Mouse (Mus musculus): ENCODE measurements around the gene Gpr87. TPM values are rescaled to one million over a fixed set of nuclear protein-coding genes. Genes with fewer than 3 reads are reported as not detected.
"Not testable (repeated sequence)": the region's sequence is repeated elsewhere in the genome, so short reads cannot be mapped to it uniquely, and the experiment has no call there.

Gene Gpr87
- polyA plus RNA-seq, 1 experiment from 2014 or later = not detected

DNA sequence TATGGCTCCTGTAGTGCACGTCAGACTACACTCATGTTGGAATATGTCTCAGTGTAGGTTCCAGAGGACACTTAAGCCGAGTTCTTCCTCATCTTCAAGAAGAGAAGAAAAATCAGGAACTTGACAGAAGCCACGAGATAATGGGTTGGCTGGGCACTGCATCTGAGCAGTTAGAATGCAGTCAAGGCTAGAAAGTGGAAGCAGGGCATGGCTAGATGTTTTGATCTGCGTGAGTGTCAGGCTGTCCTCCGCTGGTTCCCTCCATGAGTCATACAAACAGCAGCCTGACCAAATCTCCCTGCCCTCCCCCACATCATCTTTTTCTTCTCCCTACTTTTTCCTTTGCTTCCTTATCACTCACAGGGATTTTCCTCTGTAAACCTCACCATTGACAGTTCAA is 41.5 kb downstream of the Gpr87 start, which contains the start of gene P2ry14:
Gene P2ry14 (minus strand): TSS at position 195 of the 400 bp plus-strand sequence.
- 89% methylated on average over 5 of the region's 5 CpGs for WGBS
- ATAC-seq = no peak
- no peaks in the 10 kb centered on the region for H3K27me3 ChIP-seq (replicated peaks; ENCODE audit: control insufficient read depth, insufficient read depth, low read length)
- H3K4me2 ChIP-seq (ENCODE audit: low read length) = no peak within 1 kb of the TSS
- H3K4me3 ChIP-seq (replicated peaks; ENCODE audit: low read length) = no peak within 1 kb of the TSS
- H3K9ac ChIP-seq (replicated peaks; ENCODE audit: low read depth, low read length) = no peak within 1 kb of the TSS
- H3K36me3 ChIP-seq (ENCODE audit: control insufficient read depth, insufficient read depth) = no peaks in the 10 kb centered on the region
- H3K9me3 ChIP-seq (ENCODE audit: control insufficient read depth, low read length) = no peaks in the 10 kb centered on the region
- no peaks in the 10 kb centered on the region for H3K4me1 ChIP-seq (replicated peaks; ENCODE audit: control insufficient read depth, insufficient read depth, low read length)
- no peak within 1 kb of the TSS for H3K27ac ChIP-seq (ENCODE audit: low read length)

- no peaks in the 10 kb centered on the region for H3K27me3 ChIP-seq (replicated peaks; ENCODE audit: control insufficient read depth, insufficient read depth, low read length)
Measured at GRCm38 (mm10) chr3:59150624-59151023, 44.3 kb downstream of the Gpr87 start.

DNA sequence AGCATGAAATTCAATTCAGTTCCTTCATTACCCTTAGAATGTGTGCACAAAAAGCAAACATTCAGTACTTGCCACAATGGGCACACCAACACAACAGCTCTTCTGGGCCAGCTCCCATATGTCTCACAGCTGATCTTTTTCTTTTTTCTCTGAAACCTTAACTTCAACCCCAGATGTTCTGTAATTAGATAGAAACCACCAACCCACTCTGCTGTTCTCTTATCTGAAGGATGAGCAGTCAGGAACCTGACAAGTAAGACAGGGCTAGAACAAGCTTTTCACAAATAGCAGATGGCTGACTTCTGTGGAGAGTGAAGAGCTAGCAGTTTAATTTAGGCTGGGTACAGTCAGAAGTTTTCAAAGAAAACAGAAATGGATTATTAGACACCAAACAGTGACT is 45.3 kb downstream of the Gpr87 start:
- H3K4me3 ChIP-seq (replicated peaks; ENCODE audit: low read length) = no peak overlapping the region
- H3K9ac ChIP-seq (replicated peaks; ENCODE audit: low read depth, low read length) = no peak overlapping the region
- no peak overlapping the region for H3K27ac ChIP-seq (ENCODE audit: low read length)
- no peaks in the 10 kb centered on the region for H3K9me3 ChIP-seq (ENCODE audit: control insufficient read depth, low read length)
- no peaks in the 10 kb centered on the region for H3K4me1 ChIP-seq (replicated peaks; ENCODE audit: control insufficient read depth, insufficient read depth, low read length)
- H3K27me3 ChIP-seq (replicated peaks; ENCODE audit: control insufficient read depth, insufficient read depth, low read length) = no peaks in the 10 kb centered on the region
- H3K4me2 ChIP-seq (ENCODE audit: low read length) = no peak overlapping the region
- no peak for ATAC-seq
- H3K36me3 ChIP-seq (ENCODE audit: control insufficient read depth, insufficient read depth) = no peaks in the 10 kb centered on the region

More at GRCm38 (mm10) chr3:59150624-59151023, 44.3 kb downstream of the Gpr87 start:
- no peaks in the 10 kb centered on the region for H3K36me3 ChIP-seq (ENCODE audit: control insufficient read depth, insufficient read depth)
- H3K9me3 ChIP-seq (ENCODE audit: control insufficient read depth, low read length) = no peaks in the 10 kb centered on the region
- ATAC-seq = no peak
- no peak overlapping the region for H3K4me3 ChIP-seq (replicated peaks; ENCODE audit: low read length)
- no peak overlapping the region for H3K9ac ChIP-seq (replicated peaks; ENCODE audit: low read depth, low read length)
- no peak overlapping the region for H3K27ac ChIP-seq (ENCODE audit: low read length)
- no peaks in the 10 kb centered on the region for H3K4me1 ChIP-seq (replicated peaks; ENCODE audit: control insufficient read depth, insufficient read depth, low read length)
- H3K4me2 ChIP-seq (ENCODE audit: low read length) = no peak overlapping the region
- 97% methylated on average over 2 of the region's 2 CpGs for WGBS

DNA sequence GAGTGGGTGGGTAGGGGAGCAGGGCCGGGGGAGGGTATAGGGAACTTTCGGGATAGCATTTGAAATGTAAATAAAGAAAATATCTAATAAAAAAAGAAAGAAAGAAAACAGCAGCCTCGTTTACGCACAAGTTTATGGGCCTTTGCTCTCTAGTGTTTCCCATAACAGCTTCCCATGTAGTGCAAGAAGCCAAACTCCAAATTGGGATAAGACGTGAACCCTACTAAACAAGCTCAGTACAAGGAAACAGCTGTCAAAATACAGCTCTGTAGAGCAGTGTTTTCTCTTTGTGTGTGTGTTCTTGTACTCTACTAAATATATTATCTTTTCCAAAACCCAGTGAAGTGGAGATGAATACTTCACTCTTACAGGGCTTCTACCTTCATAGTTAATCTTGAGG is 49.7 kb downstream of the Gpr87 start:
- Histone ChIP-seq H3K27ac (ENCODE audit: low read length) (no peak overlapping the region), H3K36me3 (ENCODE audit: control insufficient read depth, insufficient read depth) (no peaks in the 10 kb centered on the region), H3K4me3 (replicated peaks; ENCODE audit: low read length) (no peak overlapping the region), H3K27me3 (replicated peaks; ENCODE audit: control insufficient read depth, insufficient read depth, low read length) (no peaks in the 10 kb centered on the region), H3K9ac (replicated peaks; ENCODE audit: low read depth, low read length) (no peak overlapping the region), H3K4me2 (ENCODE audit: low read length) (no peak overlapping the region), H3K9me3 (ENCODE audit: control insufficient read depth, low read length) (no peaks in the 10 kb centered on the region), H3K4me1 (replicated peaks; ENCODE audit: control insufficient read depth, insufficient read depth, low read length) (no peaks in the 10 kb centered on the region)
- ATAC-seq = no peak
- 52% methylated on average over 5 of the region's 5 CpGs for WGBS

GRCm38 (mm10) chr3:59141507-59142305 is 53.2 kb downstream of the Gpr87 start:
- no peak for ATAC-seq
- H3K27ac ChIP-seq (ENCODE audit: low read length) = no peak overlapping the region
- no peaks in the 10 kb centered on the region for H3K4me1 ChIP-seq (replicated peaks; ENCODE audit: control insufficient read depth, insufficient read depth, low read length)
- H3K4me3 ChIP-seq (replicated peaks; ENCODE audit: low read length) = no peak overlapping the region
- no peaks in the 10 kb centered on the region for H3K36me3 ChIP-seq (ENCODE audit: control insufficient read depth, insufficient read depth)
- no peaks in the 10 kb centered on the region for H3K27me3 ChIP-seq (replicated peaks; ENCODE audit: control insufficient read depth, insufficient read depth, low read length)
- H3K9me3 ChIP-seq (ENCODE audit: control insufficient read depth, low read length) = no peaks in the 10 kb centered on the region
- no peak overlapping the region for H3K4me2 ChIP-seq (ENCODE audit: low read length)
- no peak overlapping the region for H3K9ac ChIP-seq (replicated peaks; ENCODE audit: low read depth, low read length)
- 83% methylated on average over 8 of the region's 8 CpGs for WGBS

- not testable (repeated sequence) for H3K36me3 ChIP-seq (ENCODE audit: control insufficient read depth, insufficient read depth); H3K27me3 ChIP-seq (replicated peaks; ENCODE audit: control insufficient read depth, insufficient read depth, low read length); H3K9ac ChIP-seq (replicated peaks; ENCODE audit: low read depth, low read length); H3K27ac ChIP-seq (ENCODE audit: low read length); H3K9me3 ChIP-seq (ENCODE audit: control insufficient read depth, low read length); H3K4me2 ChIP-seq (ENCODE audit: low read length); H3K4me3 ChIP-seq (replicated peaks; ENCODE audit: low read length); ATAC-seq; H3K4me1 ChIP-seq (replicated peaks; ENCODE audit: control insufficient read depth, insufficient read depth, low read length)
- 93% methylated on average over 4 of the region's 4 CpGs for WGBS
Measured at GRCm38 (mm10) chr3:59140941-59141340, 54.0 kb downstream of the Gpr87 start.

DNA sequence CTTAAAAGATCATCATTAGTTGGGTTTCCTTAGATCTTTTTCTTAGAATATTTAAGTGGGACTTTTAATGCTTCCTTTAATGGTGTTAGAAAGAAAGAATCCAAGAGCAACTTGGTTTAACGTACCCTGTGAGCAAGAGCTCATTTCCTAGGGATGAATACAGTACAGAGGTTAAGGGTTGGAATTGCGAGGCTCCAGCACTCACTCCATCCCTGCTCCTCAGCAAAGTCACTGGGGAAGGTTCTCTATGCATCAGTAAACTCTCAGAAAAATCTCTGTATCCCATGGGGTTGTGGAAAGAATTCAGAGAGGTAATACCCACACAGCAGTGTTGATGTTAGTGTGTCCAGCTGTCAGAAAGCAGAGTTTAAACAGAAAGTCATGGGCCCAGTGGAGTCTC is 54.8 kb downstream of the Gpr87 start:
- Histone ChIP-seq H3K9me3 (ENCODE audit: control insufficient read depth, low read length) (no peaks in the 10 kb centered on the region), H3K27ac (ENCODE audit: low read length) (no peak overlapping the region), H3K27me3 (replicated peaks; ENCODE audit: control insufficient read depth, insufficient read depth, low read length) (no peaks in the 10 kb centered on the region), H3K36me3 (ENCODE audit: control insufficient read depth, insufficient read depth) (no peaks in the 10 kb centered on the region), H3K9ac (replicated peaks; ENCODE audit: low read depth, low read length) (no peak overlapping the region), H3K4me2 (ENCODE audit: low read length) (no peak overlapping the region), H3K4me1 (replicated peaks; ENCODE audit: control insufficient read depth, insufficient read depth, low read length) (no peaks in the 10 kb centered on the region), H3K4me3 (replicated peaks; ENCODE audit: low read length) (no peak overlapping the region)
- 82% methylated on average over 2 of the region's 2 CpGs for WGBS
- ATAC-seq = no peak

- no peak for ATAC-seq
- no peaks in the 10 kb centered on the region for H3K9me3 ChIP-seq (ENCODE audit: control insufficient read depth, low read length)
- no peaks in the 10 kb centered on the region for H3K36me3 ChIP-seq (ENCODE audit: control insufficient read depth, insufficient read depth)
- no peak overlapping the region for H3K9ac ChIP-seq (replicated peaks; ENCODE audit: low read depth, low read length)
- H3K4me1 ChIP-seq (replicated peaks; ENCODE audit: control insufficient read depth, insufficient read depth, low read length) = no peaks in the 10 kb centered on the region
- H3K27me3 ChIP-seq (replicated peaks; ENCODE audit: control insufficient read depth, insufficient read depth, low read length) = no peaks in the 10 kb centered on the region
- H3K4me2 ChIP-seq (ENCODE audit: low read length) = no peak overlapping the region
- H3K27ac ChIP-seq (ENCODE audit: low read length) = no peak overlapping the region
- no peak overlapping the region for H3K4me3 ChIP-seq (replicated peaks; ENCODE audit: low read length)
Measured at GRCm38 (mm10) chr3:59139651-59140051, 55.3 kb downstream of the Gpr87 start.

GRCm38 (mm10) chr3:59138946-59139468 is 55.9 kb downstream of the Gpr87 start:
- Histone ChIP-seq H3K4me2 (ENCODE audit: low read length) (no peak overlapping the region), H3K27ac (ENCODE audit: low read length) (no peak overlapping the region), H3K4me1 (replicated peaks; ENCODE audit: control insufficient read depth, insufficient read depth, low read length) (no peaks in the 10 kb centered on the region), H3K9ac (replicated peaks; ENCODE audit: low read depth, low read length) (no peak overlapping the region), H3K27me3 (replicated peaks; ENCODE audit: control insufficient read depth, insufficient read depth, low read length) (no peaks in the 10 kb centered on the region), H3K36me3 (ENCODE audit: control insufficient read depth, insufficient read depth) (no peaks in the 10 kb centered on the region), H3K4me3 (replicated peaks; ENCODE audit: low read length) (no peak overlapping the region), H3K9me3 (ENCODE audit: control insufficient read depth, low read length) (no peaks in the 10 kb centered on the region)
- ATAC-seq = no peak
- WGBS = 76% methylated on average over 12 of the region's 12 CpGs
